Mouse (Mus musculus) urinary bladder, adult 2 months (tissue): Measurements from ENCODE around the gene Rapsn. TPM values are rescaled to one million over a fixed set of nuclear protein-coding genes. Genes with fewer than 3 reads are reported as not detected.
"Not testable (repeated sequence)": the region's sequence is repeated elsewhere in the genome, so short reads cannot be mapped to it uniquely, and the experiment has no call there.

ENCODE experiments used
- DNase-seq: peaks from one replicate; pipeline ENCODE4 v3.0.0; 2022; ENCODE audit warnings: low spot score
- polyA plus RNA-seq: library from polyadenylated mRNA; depleted of rRNA; stranded (reverse); fragments of >200 nt; gene quantifications from 2 replicates; pipeline ENCODE4 v1.2.3, GENCODE M21; 2012; rRNA removed

Gene Rapsn
- polyA plus RNA-seq: 0.56 and 0.81 TPM in 2 replicates

GRCm38 (mm10) chr2:91035385-91035784 lies at the start of gene Rapsn:
TSS of gene Rapsn (plus strand) at chr2:91035620.
- DNase-seq: no peak

- no peak for DNase-seq
Measured at GRCm38 (mm10) chr2:90986055-90986454, 49.4 kb upstream of the Rapsn start.

DNA sequence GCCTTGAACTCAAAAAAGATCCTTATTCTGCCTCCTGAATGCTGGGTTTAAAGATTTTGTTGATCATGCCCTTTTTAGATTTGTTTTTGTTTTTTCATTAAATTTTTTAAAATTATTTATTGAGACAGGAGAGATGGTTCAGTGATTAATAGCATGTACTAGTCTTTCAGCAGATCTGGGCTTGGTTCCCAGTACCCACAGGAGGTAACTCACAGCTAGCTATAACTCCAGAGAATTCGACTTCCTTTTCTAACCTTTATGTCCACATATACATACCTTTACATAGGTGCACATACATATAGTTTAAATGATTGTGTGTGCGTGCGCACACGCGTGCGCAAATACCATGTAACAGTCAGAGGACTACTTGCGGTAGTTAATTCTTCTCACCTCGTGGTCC lies 26.9 kb upstream of the Rapsn start:
- no peak for DNase-seq

- no peak for DNase-seq
Measured at GRCm38 (mm10) chr2:91013881-91014280, 21.5 kb upstream of the Rapsn start.

DNA sequence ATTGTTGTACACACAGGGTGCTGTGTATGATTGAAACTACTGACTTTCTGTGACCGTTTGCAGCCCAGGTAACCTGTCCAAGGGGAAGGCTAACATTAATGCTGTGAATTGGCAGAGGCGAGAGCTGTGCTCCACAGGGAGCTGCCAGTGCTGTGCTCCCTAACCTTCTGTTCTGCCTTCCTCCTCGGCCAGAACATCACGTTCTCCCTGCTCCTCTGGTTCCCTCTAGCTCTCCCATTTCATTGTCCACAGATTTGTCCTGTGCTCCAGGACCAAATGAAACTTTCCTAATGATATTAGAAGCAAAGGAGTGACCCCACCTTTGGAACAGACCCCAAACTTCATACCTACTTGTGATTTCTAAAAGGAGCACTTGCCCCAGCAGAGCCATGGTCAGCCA lies 20.0 kb upstream of the Rapsn start:
- no peak for DNase-seq

GRCm38 (mm10) chr2:91018061-91018788 lies 17.2 kb upstream of the Rapsn start:
- no peak for DNase-seq

DNA sequence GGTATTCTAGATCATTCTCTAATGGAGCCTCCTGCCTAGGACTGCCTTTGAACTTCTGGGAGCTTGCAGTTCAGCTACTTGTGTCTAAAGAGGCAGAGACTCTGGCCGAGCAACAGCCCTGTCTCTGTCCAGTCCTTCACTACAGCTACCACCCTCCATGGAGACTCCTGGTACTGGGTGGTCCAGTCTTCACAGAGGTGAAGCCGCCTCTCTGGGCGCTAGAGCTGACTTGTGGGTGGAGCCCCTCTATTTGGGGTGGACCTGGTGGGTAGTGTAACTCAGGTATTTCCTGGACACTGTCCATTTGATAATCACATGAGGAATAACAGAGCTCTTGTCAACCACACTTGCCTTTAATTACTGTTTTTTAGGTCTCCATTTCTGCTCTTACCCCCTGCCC lies 15.5 kb upstream of the Rapsn start:
- DNase-seq: no peak

- DNase-seq: not testable (repeated sequence)
Measured at GRCm38 (mm10) chr2:91022266-91022665, 13.2 kb upstream of the Rapsn start.

- DNase-seq: no peak
Measured at GRCm38 (mm10) chr2:91023131-91023530, 12.3 kb upstream of the Rapsn start.

GRCm38 (mm10) chr2:91023956-91024355 lies 11.5 kb upstream of the Rapsn start:
- DNase-seq: no peak

- DNase-seq: no peak
Measured at GRCm38 (mm10) chr2:91025081-91025516, 10.3 kb upstream of the Rapsn start.

- DNase-seq: no peak
Measured at GRCm38 (mm10) chr2:91026491-91026890, 8.9 kb upstream of the Rapsn start.

DNA sequence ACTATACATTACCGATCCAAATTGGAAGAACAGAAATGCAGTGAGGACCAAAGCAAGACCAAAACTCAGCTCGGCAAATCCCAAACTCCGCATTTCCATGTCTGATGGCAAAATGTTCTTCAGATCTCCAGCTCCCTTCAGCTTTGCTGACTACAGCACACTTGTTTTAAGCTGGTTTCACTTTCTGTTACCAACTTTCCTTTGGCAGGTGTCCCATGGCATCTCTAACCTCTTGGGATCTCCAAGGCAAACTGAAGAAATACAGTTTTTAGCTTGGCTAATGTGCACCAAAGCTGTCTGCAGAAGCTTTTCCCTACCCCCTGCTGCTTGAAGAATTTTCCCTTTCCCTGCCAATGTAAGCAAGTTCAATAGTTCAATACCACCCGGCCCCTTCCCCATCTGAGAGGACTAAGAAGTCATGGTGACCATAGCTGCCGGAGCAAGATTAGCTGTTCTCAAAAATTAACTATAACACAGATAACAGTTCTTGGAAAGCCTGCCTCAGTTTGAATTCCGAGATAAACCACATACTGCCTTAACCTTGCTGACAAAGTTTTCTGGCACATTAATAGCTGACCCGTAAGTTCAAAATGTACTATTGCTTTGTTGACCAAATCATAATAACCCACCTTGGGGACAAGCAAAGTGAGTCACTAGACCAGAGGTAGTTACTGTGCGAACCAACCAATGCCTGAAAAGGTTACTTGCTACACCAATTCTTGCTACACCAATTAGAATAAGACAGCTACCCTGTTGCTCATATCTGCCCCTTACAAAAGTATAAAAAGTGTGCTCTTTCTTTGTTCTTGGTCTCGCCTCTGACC lies 7.8 kb upstream of the Rapsn start:
- no peak for DNase-seq

DNA sequence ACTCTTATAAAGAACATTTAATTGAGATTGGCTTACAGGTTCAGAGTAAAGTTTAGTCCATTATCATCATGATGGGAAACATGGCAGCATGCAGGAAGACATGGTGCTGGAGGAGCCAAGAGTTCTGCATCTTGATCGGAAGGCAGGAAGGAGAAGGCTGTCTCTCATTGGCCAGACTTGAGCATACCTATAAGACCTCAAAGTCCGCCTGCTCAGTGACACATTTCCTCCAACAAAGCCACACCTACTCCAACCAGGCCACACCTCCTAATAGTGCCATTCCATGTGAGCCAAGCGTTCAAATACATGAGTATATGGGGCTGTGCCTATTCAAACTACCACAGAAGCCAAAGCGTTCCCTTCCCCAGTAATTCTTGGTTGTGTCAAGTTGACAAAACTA lies 4.2 kb upstream of the Rapsn start:
- no peak for DNase-seq

GRCm38 (mm10) chr2:91033000-91033399 lies 2.4 kb upstream of the Rapsn start:
- DNase-seq: no peak

DNA sequence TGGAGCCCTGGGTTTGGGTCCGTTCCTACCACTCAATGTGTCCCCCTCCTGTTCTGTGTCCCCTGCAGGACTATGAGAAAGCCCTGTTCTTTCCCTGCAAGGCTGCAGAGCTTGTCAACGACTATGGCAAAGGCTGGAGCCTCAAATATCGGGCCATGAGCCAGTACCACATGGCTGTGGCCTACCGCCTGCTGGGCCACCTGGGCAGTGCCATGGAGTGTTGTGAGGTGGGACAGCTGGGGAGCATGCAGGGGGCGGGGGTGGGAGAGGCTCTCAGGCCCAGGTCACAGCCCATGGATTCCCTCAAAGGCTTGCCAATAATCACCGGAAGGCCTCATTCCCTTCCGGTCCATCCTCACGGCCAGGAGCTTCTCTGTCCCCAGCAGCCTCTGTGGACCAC lies 6.4 kb downstream of the Rapsn start:
- DNase-seq: no peak

DNA sequence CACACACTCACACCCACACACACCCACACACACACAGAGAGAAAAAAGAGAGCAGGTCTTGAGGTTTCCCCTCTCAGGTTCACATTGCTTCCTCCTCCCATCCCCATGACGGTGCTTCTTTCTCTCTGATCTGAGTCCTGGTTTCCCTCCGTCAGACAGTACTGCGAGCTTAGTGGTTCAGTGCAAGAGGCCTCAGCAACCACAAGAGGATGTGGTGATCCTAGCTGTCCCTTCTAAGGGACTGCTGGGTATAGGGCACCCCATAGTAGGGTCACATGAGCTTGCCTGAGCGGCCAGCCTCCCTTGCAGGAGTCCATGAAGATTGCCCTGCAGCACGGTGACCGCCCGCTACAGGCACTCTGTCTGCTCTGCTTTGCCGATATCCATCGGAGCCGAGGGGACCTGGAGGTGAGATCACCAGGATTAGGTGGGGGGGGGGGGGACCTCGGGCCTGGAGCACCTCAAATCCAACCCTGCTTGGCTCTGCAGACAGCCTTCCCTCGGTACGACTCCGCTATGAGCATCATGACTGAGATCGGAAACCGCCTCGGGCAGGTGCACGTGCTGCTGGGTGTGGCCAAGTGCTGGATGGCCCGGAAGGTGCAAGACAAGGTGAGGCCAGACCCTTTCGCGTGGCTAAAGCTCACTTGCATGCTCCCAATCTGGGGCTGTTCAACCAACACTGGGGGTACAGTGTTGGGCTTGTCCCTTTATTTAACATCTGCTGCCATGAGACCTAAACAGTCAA lies 7.4 kb downstream of the Rapsn start:
- no peak for DNase-seq

DNA sequence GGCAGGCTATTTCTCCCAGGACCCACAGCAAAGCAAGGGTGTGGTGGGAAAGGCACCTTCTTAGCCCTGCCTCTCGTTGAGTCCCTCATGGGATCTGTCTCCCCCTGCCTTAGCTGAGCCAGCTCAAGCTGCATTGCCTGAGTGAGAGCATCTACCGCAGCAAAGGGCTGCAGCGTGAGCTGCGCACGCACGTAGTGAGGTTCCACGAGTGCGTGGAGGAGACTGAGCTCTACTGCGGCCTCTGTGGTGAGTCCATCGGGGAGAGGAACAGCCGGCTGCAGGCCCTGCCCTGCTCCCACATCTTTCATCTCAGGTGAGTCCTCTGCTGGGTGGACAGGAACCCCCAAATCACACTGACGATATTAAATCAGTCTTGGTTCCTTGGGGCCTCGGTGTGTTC lies 9.3 kb downstream of the Rapsn start:
- DNase-seq: no peak

- DNase-seq: not testable (repeated sequence)
Measured at GRCm38 (mm10) chr2:91045805-91046204, 10.4 kb downstream of the Rapsn start.

- no peak for DNase-seq
Measured at GRCm38 (mm10) chr2:91047359-91047758, 11.9 kb downstream of the Rapsn start.

GRCm38 (mm10) chr2:91051917-91052316 lies 16.5 kb downstream of the Rapsn start:
- DNase-seq: no peak

- DNase-seq: no peak
Measured at GRCm38 (mm10) chr2:91052752-91053151, 17.3 kb downstream of the Rapsn start.
